Mouse (Mus musculus) CD4-positive naive resting alpha-beta T cell, adult 57 days (primary cell): ENCODE results near the gene Evl. TPM values are rescaled to one million over a fixed set of nuclear protein-coding genes. Genes with fewer than 3 reads are reported as not detected.

ENCODE experiments used
- total RNA-seq: library from RNA; stranded (reverse); gene quantifications from one replicate; pipeline ENCODE4 v1.2.4, GENCODE M21; 2023

The Evl gene
- total RNA-seq: 909 TPM

GRCm38 (mm10) chr12:108554120-108554841 lies at the start of gene Evl:
Gene Evl, plus strand, starts transcription at chr12:108554720.

GRCm38 (mm10) chr12:108702185-108702584 lies 147.7 kb downstream of the Evl start, which contains the start of gene Degs2:
Gene Degs2, minus strand, starts transcription at chr12:108702315.

Other genes with a start within 250 kb of the Evl start
- not detected for gene Hhipl1, start 248.4 kb upstream of the Evl start, total RNA-seq
- 0.59 TPM for gene Cyp46a1, start 220.3 kb upstream of the Evl start, total RNA-seq
- 0.74 TPM for gene Eml1, start 183.8 kb upstream of the Evl start, total RNA-seq
- gene Degs2, start 147.6 kb downstream of the Evl start, total RNA-seq: not detected
- gene Yy1, start 238.3 kb downstream of the Evl start, total RNA-seq: 88.1 TPM